26 mouse cellular contexts compared by ENCODE assay signal in genomic region chr3:105466538-105466937, GRCm38 (mm10). TPM values are rescaled to one million over a fixed set of nuclear protein-coding genes. Genes with fewer than 3 reads are reported as not detected.
"Had no signal": no experiment of that assay in that cellular context is flagged by ENCODE, and none has a peak within 500 bp of the region (broad histone marks: within the 10 kb centered on the region; RNA-seq: fewer than 3 reads in every experiment).

No protein-coding gene starts in this region.

- H3K4me1 ChIP-seq: heart, embryonic 10.5 days; heart, embryonic 12.5 days; hindbrain, embryonic 10.5 days; hindbrain, embryonic 12.5 days; intestine, embryonic 15.5 days; limb, embryonic 10.5 days; limb, embryonic 12.5 days; liver, embryonic 13.5 days; liver, embryonic 15.5 days had no signal

- DNase-seq: gastrocnemius, adult 2 months; gastrocnemius, postnatal 10 days; gastrocnemius, postnatal 25 days; heart, adult 18-20 months; heart, postnatal 10 days; heart, postnatal 4 days; kidney, adult 18-20 months; kidney, adult 8-10 months; kidney, postnatal 10 days; kidney, postnatal 25 days; kidney, postnatal 4 days; liver; liver, embryonic 13.5 days had no signal

- H3K4me3 ChIP-seq: gastrocnemius, adult 2 months; heart, embryonic 10.5 days; heart, embryonic 12.5 days; hindbrain, embryonic 10.5 days; hindbrain, embryonic 12.5 days; intestine, embryonic 15.5 days; limb, embryonic 10.5 days; limb, embryonic 12.5 days; liver, embryonic 13.5 days; liver, embryonic 15.5 days had no signal

- H3K27ac ChIP-seq: gastrocnemius, adult 2 months; heart, embryonic 10.5 days; hindbrain, embryonic 10.5 days; hindbrain, embryonic 12.5 days; hindbrain, embryonic 14.5 days; intestine, embryonic 15.5 days; limb, embryonic 10.5 days; limb, embryonic 12.5 days; liver, embryonic 13.5 days; liver, embryonic 15.5 days had no signal

- ATAC-seq: hindbrain, embryonic 16.5 days; inflammation-experienced regulatory T-cells, adult 6 months; intestine, embryonic 15.5 days; intestine, postnatal 0 days had no signal

RNA-seq across cellular contexts. Expression of gene Kcnd3, which starts 14.4 kb away (rescaled TPM):
- total RNA-seq: granulocyte monocyte progenitor cell, adult 5-6 weeks had no signal
- polyA plus RNA-seq: inflammation-experienced regulatory T-cells, adult 6 months had no signal
